Mouse (Mus musculus) heart, postnatal 4 days (tissue): ENCODE measurements around the gene Hdac5. TPM values are rescaled to one million over a fixed set of nuclear protein-coding genes. Genes with fewer than 3 reads are reported as not detected.

Experiments
- DNase-seq: peaks from one replicate; pipeline ENCODE4 v3.0.0; 2021
- total RNA-seq, 2 experiments: library from RNA; stranded (reverse); gene quantifications; 2 replicates each; pipeline ENCODE4 v1.2.3; 2021

Hdac5 gene
- 10 to 100 TPM; 90.7 to 91.4 TPM for total RNA-seq

GRCm38 (mm10) chr11:102230006-102230741, at the start of gene Hdac5:
Gene Hdac5 (minus strand): TSS chr11:102230166.
- DNase-seq, result peak; percentile 98

DNA sequence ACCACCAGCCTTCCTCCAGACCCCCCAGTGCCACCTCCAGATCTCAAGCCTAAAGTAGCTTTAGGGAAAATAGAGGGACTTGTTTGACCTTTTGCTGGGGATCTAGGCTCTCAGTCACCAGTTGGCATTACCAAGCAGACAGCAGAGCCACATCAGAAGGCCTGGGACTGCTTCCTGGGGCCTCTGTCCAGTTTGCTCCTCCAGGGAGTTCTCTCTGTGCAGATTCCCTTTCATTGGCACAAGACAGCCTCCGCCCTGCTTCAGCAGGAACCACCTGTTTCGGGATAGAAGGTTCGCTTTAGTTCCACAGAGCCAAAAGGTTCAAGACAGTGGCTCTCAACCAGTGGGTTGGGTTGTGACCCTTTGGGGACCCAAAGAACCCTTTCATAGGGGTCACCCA, 49.6 kb upstream of the Hdac5 start:
- no peak for DNase-seq

GRCm38 (mm10) chr11:102277754-102278153, 47.8 kb upstream of the Hdac5 start:
- DNase-seq, result no peak

GRCm38 (mm10) chr11:102276411-102276915, 46.5 kb upstream of the Hdac5 start:
- DNase-seq, result peak; percentile 51

DNA sequence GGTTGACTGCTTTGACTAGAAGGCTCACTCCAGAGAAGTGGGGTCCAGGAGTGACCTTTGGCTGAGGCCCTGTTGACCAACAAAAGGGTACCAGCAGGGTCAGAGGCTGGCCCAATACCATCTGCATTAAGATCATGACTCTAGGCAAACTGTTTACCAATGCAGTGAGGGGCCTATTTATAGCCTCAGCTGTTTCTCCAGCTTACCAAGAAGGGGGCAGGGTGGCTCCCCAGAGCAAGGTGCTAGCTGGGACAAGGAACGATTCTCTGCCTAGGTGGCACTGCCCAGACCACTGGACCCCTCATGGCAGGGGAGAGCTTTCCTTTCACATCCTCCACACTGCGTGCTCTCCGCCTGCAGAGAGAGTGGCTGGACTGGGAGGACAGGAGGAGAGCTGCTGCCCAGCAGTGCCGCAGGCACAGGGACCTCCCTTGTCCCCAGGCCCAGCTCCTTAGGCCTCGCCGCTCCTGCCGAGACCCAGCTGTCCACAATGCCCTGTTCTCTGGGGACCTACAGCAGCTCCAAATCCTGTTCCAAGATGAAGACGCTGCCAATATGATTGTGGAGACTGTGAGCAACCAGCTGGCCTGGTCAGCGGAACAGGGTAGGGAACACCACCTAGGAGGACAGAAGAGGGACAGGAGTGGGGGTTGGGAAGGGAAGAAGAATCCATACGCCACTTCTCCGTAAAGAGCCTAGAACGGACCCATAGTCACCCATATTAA, 38.7 kb upstream of the Hdac5 start, which contains the start of gene Asb16:
Asb16 (plus strand) TSS at position 224 of the 725 bp plus-strand sequence.
- no peak for DNase-seq

DNA sequence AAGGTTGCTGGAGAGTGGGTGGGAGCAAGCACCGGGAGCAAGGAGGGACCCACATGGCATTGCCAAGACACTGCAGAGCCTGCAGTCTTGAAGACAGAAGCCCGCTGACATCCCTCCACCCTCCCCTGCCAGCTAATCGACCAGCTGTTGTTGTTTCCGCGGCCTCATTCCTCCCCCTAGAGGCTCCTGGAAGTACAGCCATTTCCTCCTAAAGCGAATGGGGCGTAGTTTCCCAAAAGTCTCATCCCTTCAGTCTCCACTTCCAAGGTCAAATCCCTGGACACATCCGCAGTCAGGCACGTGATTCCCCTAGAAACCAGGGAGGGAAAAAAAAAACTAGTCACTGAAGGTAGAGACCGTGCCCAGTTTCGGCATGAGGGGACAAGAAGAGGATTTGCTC, 37.5 kb upstream of the Hdac5 start:
- peak; percentile 85 for DNase-seq

DNA sequence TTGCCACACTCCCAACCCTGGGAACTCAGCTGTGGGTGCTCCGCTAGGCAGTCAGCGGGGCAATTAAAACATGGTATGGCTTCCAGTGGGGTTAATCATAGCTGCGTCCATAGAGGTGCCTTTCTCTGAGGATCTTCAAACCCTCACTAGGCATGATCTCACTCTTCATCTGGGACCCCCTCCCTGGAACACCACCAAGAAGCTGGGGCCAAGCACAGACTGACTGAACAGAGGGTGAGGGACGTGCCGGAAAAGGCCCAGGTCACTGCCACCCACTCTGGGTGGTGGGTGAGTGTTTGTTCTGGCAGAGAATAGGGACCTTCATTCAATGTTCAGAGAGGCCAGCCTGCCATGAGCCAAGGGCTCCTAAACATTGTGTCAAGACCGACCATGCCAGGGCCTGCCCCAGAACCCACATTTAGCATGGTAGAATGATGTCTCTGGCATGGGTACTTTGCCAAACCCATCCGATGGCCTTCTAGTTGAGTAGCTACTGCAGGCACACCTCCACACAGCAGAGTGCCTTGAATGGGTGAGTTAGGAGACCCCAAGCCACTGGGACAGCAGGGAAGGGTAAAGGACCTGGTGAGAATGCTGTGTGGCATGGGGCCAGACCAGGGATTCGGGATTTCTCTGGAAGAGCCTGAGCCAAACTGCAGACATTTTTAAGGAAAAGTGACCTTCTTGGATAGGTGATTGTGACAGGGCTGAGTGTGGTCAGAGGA, 36.8 kb upstream of the Hdac5 start:
- no peak for DNase-seq

DNA sequence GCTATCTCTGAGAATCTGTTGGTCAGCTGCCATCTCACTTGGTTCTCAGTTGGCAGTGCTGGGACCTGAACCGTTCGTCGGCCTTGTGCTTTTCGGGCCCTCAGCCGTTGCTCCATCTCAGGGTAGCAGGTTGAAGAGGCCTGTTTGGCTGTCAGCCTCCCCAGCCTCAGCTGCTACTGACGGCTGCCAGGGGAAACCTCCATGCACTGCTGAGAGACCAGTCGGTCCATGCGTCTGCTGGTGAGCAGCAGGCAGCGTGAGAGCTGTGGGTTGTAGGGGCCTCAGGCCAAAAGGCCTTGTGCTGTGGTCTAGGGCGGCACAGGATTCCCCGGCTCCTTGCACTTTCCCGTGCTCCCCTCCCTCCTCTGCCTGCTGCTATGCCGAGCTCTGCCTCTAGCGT, 35.9 kb upstream of the Hdac5 start:
- DNase-seq, result no peak

DNA sequence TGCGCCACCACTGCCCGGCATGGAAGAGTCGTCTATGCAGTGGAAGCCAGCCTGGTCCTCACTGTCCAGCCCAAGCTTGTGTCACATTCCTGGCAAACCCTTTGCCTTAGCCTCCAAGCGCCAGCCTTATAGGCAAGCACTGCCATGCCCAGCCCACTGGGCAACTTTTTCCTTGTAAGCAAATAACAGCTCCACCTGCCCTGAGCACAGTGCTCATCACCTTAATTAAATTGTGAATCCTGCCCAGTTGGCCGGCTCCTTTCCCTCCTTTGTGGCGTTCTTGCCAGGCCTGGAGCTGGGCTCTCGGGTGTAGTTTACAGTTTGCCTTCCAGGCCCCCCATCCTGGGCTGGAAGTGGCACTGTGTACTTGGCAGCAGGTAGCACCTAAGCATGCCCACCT, 33.2 kb upstream of the Hdac5 start:
- DNase-seq, result no peak

DNA sequence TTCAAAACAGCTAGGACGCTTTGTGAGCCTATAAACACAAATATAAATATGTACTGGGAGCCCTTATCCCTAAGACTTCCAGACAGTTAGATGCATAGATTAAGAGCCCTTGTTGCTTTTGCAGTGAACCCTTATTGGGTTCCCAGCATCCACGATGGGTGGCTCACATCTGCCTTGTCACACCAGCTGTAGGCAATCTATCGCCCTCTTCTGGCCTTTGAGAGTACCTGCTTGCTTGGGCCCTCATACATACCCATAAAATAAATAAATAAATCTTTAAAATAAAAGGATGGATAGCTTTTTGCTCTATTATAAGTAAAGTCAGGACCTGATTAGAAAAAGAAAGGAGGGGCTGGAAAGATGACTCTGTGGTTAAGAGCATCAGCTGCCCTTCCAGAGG, 28.6 kb upstream of the Hdac5 start:
- no peak for DNase-seq

- DNase-seq, result no peak
These were observed 28.1 kb upstream of the Hdac5 start for GRCm38 (mm10) chr11:102258095-102258494.

- DNase-seq, result peak; percentile 50
These were observed 27.5 kb upstream of the Hdac5 start for GRCm38 (mm10) chr11:102257514-102257913.

DNA sequence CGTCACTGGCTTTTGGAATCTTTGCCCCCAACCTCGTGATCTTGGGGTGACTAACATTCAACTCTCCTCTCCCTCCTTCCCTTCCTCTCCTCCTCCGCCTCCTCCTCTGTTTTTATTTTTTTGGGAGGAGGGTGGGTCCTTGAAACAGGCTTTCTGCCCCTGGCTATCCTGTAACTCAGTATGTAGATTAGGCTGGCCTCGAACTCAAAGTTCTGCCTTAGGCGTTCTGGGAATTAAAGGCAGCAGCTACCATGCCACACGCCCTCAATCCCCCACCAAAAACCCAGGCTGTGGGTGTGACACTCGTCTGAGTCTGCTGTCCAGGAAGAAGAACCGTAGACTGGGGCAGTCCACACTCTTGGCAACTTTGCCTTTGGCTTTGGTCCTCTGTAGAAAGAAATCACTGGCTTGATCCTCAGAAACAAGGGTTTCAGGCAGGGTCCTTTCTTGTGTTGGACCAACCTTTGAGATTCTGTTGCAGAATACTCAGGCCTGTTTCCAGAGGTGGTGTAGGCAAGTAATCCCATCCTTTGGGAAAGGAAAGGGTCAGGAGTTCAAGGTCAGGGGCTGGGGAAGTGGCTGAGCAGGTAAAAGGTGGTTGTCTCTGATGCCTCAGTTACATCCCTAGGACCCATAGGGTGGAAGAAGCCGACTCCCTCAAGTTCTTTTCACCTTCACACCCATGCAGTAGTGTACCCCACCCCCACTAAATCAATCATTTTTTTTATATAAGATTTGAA, 19.6 kb upstream of the Hdac5 start:
- no peak for DNase-seq

GRCm38 (mm10) chr11:102248630-102249230, 18.8 kb upstream of the Hdac5 start, which contains the start of gene BC030867:
Gene BC030867 (plus strand): TSS chr11:102248882.
- DNase-seq, result peak; percentile 97

- no peak for DNase-seq
These were observed 16.9 kb upstream of the Hdac5 start for GRCm38 (mm10) chr11:102246871-102247270.

DNA sequence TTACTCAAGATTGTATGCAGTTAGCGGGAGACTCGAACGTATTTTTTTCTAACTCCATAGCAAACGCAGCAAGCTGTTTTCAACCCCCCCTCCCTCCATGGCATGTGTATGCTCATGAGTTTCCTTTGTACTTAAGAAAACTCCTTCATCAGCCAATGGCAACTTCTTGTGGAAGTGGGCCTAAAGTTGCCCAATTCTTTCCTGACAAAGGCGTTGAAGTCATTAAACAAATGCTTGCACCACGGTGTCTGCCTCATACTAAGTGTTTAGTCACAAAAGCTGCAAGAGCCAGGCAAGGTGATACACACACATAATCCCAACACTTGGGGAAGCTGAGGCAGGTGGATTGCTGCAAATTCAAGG, 16.3 kb upstream of the Hdac5 start:
- DNase-seq, result no peak

- no peak for DNase-seq
These were observed 15.8 kb upstream of the Hdac5 start for GRCm38 (mm10) chr11:102245581-102246272.

GRCm38 (mm10) chr11:102244926-102245449, 15.0 kb upstream of the Hdac5 start:
- DNase-seq, result peak; percentile 73

- DNase-seq, result no peak
These were observed 11.9 kb upstream of the Hdac5 start for GRCm38 (mm10) chr11:102241874-102242273.

DNA sequence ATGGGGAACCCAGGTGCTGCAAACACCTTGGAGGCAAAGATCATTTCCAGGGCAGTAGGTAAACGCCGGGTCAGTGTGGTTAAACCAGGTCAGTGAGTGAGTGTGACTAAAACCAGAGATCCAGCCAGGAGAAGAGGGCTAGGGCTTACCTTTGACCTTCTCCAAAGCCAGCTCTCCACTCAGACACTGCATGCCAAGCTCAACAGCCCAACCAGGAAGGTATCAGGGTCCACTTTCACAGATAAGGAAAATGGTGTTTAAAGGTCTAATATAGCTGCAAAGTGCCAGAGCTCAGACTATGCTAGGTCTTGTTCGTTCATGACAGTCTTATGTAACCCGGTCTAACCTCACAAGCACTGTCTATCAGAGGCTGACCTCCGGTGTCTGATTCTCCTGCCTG, 11.3 kb upstream of the Hdac5 start:
- DNase-seq, result no peak

GRCm38 (mm10) chr11:102240636-102241035, 10.7 kb upstream of the Hdac5 start:
- no peak for DNase-seq
